Comparison of ENCODE assay signal across 18 mouse cellular contexts in genomic region chr16:70019564-70019963, GRCm38 (mm10).
"Had no signal": no experiment of that assay in that cellular context is flagged by ENCODE, and none has a peak within 500 bp of the region (broad histone marks: within the 10 kb centered on the region; RNA-seq: fewer than 3 reads in every experiment).

No protein-coding gene starts in this region.

- H3K4me1 ChIP-seq: midbrain, embryonic 12.5 days; neural tube, embryonic 13.5 days; neural tube, embryonic 15.5 days had no signal

- H3K9ac ChIP-seq: lung, embryonic 14.5 days; midbrain, embryonic 12.5 days; neural tube, embryonic 13.5 days; neural tube, embryonic 15.5 days had no signal

- ATAC-seq: midbrain, embryonic 16.5 days had no signal

- H3K9me3 ChIP-seq: midbrain, embryonic 12.5 days; neural tube, embryonic 13.5 days; neural tube, embryonic 15.5 days had no signal

- H3K4me2 ChIP-seq: lung, embryonic 14.5 days; midbrain, embryonic 12.5 days; neural tube, embryonic 13.5 days; neural tube, embryonic 15.5 days had no signal

- DNase-seq: lung, adult 18-20 months; lung, embryonic 14.5 days; lung, postnatal 10 days; lung, postnatal 4 days; midbrain, embryonic 14.5 days; retina, postnatal 1 day; right cerebral cortex, adult 18-20 months; right cerebral cortex, postnatal 25 days; right cerebral cortex, postnatal 4 days; spleen, adult 18-20 months; thymus, adult 18-20 months; thymus, postnatal 14 days; thymus, postnatal 36 days had no signal

- H3K4me3 ChIP-seq: midbrain, embryonic 12.5 days; myocyte; neural tube, embryonic 13.5 days; neural tube, embryonic 15.5 days had no signal

- H3K27ac ChIP-seq: midbrain, embryonic 12.5 days; neural tube, embryonic 13.5 days; neural tube, embryonic 15.5 days had no signal

- H3K27me3 ChIP-seq: midbrain, embryonic 12.5 days; neural tube, embryonic 13.5 days; neural tube, embryonic 15.5 days had no signal

- H3K36me3 ChIP-seq: midbrain, embryonic 12.5 days; neural tube, embryonic 13.5 days; neural tube, embryonic 15.5 days had no signal
